Mouse (Mus musculus) adrenal gland, postnatal 36 days (tissue): ENCODE results near the gene Cyp2g1. TPM values are rescaled to one million over a fixed set of nuclear protein-coding genes. Genes with fewer than 3 reads are reported as not detected.
"Not testable (repeated sequence)": the region's sequence is repeated elsewhere in the genome, so short reads cannot be mapped to it uniquely, and the experiment has no call there.

ENCODE experiments used
- DNase-seq, 2 experiments: peaks; one replicate each; pipeline ENCODE4 v3.0.0; 2021; ENCODE audit warnings: mixed read lengths in 1 of 2
- long read RNA-seq, 2 experiments: library from polyadenylated mRNA; stranded (forward); transcript quantifications; one replicate each; pipeline ENCODE4 v2.0.0; 2021; ENCODE audit warnings: borderline sequencing depth in 2 of 2
- total RNA-seq, 2 experiments: library from RNA; stranded (reverse); gene quantifications; 2 replicates each; pipeline ENCODE4 v1.2.3; 2021

Gene Cyp2g1
- not detected for total RNA-seq
- long read RNA-seq, experiment 1, result 0 reads
- long read RNA-seq, experiment 2, result 0 reads

DNA sequence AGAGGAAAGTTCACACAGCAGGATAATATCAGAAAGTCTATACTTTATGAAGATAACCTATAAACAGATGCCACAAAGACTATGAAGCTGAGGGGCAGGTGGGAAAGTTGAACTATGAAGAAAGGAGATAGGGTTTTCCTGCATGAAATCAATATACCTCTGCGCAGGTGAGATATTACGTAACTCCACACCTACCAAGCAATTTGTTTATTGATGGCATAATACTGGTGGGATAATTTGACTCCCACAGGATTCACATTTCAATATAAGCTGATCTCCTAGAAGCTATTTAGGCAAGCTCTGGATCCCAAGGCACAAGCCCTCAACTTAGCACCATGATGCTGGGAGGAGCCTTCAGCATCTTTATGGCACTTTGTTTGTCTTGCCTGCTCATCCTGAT lies at the start of gene Cyp2g1:
TSS of gene Cyp2g1 (plus strand) at position 301 of the 400 bp plus-strand sequence.
- no peak for DNase-seq

GRCm38 (mm10) chr7:26767084-26767483 lies 41.6 kb upstream of the Cyp2g1 start:
- DNase-seq, result peak; percentile 20 to 24

GRCm38 (mm10) chr7:26769881-26770470 lies 38.7 kb upstream of the Cyp2g1 start:
- DNase-seq, result no peak

- no peak for DNase-seq
Observed at GRCm38 (mm10) chr7:26772866-26773586, 35.7 kb upstream of the Cyp2g1 start.

DNA sequence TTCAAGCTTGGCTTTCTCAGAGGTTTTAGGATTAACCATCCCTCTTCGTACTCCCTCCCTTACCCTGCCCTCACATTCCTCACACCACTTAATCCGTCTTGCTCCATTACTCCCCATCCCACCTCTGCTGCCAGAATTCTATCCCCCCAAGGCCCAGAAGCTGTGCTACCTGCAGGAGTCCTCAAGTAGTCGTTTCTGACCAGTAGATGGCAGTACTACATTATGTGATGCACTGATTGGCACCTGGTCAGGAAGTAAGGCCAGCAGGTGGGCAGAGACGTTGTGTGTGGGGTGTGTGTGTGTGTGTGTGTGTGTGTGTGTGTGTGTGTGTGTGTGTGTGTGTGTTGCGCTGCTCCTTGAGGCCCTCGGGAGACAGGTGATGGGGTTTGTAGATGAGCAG lies 32.8 kb upstream of the Cyp2g1 start:
- no peak for DNase-seq

DNA sequence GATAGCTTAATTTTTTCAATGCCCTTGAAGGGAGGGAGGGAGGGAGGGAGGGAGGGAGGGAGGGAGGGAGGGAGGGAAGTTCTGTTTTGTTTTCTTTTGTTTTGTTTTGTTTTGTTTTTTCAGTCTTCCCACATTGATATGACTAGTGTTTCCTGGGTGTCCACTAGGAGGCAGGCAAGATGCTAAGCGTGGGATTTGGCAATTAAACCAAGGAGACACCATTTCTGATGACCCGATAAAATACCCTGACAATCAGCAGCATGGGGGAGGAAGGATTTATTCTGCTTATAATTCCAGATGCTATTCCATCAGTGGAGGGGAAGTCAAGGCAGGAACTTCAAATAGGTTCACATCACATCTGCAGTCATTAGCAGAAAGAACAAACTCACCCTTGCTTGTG lies 30.9 kb upstream of the Cyp2g1 start:
- DNase-seq, result peak in 1 of 2 experiments; percentile 8

DNA sequence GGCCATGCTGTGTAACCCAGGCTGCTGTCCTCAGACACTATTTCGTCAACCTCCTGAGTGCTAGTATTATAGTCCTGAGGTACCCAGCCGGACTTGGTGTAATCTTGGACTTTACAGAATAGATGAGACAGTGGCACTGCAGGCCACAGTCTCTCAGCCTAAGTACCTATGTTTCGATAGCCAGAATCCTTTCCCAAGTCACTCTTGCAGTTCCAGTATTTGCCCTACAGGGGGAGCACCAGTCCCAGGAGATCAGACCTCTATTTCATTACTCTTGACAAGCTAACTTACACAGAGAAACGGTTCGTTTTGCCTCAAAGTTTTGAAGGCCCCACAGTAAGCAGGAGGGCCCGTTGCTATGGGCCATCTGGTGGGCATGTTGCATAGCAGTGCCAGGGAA lies 30.2 kb upstream of the Cyp2g1 start:
- DNase-seq, result peak; percentile 67 to 72

DNA sequence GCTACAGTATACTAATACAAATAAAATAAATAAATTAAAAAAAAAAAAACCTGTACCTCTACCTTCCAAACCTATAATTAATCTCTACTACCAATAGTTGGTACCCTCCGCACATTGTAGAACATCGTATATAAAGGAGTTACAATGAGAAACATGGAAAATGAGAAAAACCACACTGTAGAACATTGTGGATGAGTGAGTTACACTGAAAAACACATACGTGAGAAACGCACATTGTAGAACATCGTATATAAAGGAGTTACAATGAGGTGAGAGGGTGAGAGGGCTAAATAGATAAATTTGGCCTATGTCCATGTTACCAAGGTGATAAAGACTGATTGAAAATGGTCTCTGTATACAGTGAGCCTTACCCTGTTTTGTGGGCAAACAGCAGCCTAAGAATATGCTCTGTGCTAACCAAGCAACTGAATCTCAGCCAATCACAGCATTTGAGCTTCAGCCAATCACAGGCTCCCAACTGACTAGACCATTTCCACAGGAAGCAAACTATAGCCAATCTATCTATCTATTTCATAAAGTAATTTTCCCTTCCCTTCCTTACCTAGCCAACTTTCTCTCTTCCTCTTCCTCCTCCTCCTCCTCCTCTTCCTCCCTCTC lies 28.8 kb upstream of the Cyp2g1 start:
- no peak for DNase-seq

GRCm38 (mm10) chr7:26780510-26780909 lies 28.2 kb upstream of the Cyp2g1 start:
- DNase-seq, result no peak

GRCm38 (mm10) chr7:26780998-26781766 lies 27.5 kb upstream of the Cyp2g1 start:
- no peak for DNase-seq

DNA sequence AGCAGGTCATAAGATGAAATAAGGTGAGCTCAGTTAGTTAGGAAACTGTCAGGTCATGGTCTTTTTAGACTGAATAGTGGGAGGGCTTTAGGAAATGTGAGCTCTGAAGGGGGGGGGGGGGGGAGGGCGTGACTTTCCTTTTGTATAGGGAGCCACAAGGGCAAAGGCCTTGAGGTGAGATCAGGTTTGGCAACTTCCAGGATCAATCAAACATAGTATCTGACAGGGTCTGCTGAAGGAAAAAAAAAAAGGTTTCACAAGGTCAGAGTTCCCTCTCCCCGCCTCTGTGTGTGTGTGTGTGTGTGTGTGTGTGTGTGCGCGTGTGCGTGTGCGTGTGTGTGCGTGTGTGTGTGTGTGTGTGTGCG lies 26.9 kb upstream of the Cyp2g1 start:
- no peak for DNase-seq

DNA sequence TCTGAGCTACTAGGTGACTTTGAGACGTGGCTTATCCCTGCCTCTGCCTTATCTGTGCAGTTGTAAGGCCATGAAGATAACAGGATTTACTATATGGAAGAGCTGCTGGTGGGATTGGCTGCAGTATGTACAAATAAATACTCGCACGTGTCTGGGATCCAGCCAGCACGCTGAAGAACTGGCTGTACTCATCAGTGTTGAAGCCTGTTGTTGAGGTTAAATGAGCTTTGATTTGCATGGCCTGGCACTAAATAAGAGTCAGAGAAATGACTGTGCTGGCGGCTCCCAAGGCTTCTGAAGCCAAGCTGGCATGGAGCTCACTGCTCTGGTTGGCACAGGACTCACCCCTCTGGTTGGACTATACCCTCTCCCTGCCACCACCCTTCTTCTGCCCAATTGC lies 25.5 kb upstream of the Cyp2g1 start:
- DNase-seq, result peak; percentile 33 to 72

GRCm38 (mm10) chr7:26786013-26786412 lies 22.7 kb upstream of the Cyp2g1 start:
- not testable (repeated sequence) for DNase-seq

DNA sequence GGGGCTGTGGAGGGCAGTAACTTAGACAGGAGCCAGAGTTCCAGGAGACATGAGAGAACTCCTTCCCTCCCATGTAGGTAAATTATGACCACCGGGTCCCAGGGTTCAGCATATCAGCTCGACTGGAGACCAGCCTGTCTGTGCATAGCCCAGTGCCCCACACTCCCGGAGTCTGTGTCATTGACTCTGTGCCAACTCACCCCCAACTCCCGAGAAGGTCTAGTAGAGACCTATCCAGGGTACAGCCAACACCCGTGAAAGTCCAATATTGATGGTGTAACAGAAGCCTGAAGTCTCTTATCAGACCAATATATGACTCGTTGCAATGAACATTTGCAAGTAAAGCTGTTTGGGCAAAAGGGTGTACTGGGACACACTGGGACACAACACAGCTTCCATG lies 18.7 kb upstream of the Cyp2g1 start:
- no peak for DNase-seq

DNA sequence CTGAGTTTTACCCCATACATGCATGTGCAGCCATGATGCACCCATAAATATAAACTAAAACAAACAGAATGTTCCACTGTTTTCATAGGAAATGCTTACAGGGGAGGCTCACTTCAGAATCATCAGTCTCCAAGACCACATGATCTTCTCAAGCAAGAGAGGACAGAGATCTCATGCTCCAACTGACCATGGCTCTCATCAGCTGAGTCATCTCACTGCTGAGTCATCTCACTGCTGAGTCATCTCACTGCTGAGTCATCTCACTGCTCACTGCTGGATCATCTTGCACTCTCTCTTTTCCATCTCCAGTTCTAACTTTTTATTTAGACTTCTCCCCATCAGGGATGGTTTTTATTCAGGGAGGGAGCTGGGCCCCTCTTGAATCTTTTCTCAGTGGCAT lies 8.6 kb upstream of the Cyp2g1 start:
- DNase-seq, result peak; percentile 28 to 49

DNA sequence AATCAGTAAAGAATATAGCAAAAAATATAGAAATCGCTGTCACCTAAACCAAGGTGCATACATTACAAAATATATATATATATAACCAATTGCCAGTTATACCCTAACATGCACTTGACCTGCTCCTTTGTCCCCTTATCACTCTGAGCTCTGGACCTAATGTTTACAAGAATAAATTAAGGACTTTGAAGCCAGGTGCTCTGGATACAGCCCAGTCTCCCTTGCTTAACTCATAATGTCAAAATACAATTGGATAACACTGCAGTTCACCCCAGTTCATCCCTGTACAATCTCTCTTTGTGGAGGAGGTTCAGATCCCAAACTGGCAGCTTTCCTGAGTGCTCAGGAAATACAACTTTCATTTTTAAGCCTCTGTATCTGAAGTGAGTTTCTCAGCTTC lies 7.7 kb upstream of the Cyp2g1 start:
- no peak for DNase-seq

GRCm38 (mm10) chr7:26831556-26832292 lies 23.0 kb downstream of the Cyp2g1 start:
- not testable (repeated sequence) for DNase-seq

DNA sequence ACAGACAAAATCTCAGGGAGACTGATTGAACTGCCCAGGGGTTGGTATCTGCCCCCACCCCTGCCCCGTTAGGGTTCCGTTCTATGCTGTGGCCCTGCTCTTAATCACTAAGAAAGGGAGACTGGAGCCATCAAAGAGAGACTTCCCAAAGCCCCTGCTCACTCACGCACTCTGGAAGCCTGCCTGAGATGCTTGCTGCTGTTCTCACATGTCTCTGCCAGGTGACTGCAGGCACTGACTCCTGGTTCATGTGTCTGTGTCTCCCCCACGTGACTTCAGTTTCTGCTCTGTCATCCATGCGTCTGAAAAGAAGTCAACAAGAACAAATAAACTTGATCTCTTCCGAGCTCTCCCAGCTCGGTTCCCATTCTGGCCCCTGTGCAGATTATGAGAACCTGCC lies 24.0 kb downstream of the Cyp2g1 start:
- not testable (repeated sequence) for DNase-seq

GRCm38 (mm10) chr7:26835059-26835458 lies 26.4 kb downstream of the Cyp2g1 start, which contains the start of gene Cyp2a5:
Gene Cyp2a5 (plus strand): TSS chr7:26835305.
- not testable (repeated sequence) for DNase-seq

GRCm38 (mm10) chr7:26843400-26843799 lies 34.7 kb downstream of the Cyp2g1 start:
- DNase-seq, result not testable (repeated sequence)

DNA sequence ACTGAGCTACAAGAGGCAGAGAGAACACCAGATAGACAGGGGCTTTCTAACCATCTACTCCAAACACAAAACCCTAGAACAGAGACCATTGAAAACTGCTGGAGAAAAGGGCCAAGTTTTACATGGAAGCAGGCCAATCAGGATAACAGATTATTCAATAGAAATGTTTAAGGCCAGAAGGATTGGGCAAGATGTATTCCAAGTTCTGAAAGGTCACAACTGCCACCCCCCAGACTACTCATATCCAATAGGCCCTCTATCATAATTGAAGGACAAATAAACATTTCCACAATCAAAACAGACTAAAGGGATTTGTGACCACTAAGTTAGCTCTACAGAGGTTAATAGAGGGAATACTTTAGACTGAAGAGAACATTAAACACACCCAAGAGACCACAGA lies 41.4 kb downstream of the Cyp2g1 start:
- DNase-seq, result peak in 1 of 2 experiments; percentile 6
